Mouse (Mus musculus): ENCODE results near the gene Pdcd4. TPM values are rescaled to one million over a fixed set of nuclear protein-coding genes. Genes with fewer than 3 reads are reported as not detected.
A peak's percentile ranks its signal among the peaks of the same experiment; 100 is the strongest.
"Not testable (repeated sequence)": the region's sequence is repeated elsewhere in the genome, so short reads cannot be mapped to it uniquely, and the experiment has no call there.

The Pdcd4 gene
- polyA plus RNA-seq, 1 experiment from 2014 or later, result 41.2 TPM

DNA sequence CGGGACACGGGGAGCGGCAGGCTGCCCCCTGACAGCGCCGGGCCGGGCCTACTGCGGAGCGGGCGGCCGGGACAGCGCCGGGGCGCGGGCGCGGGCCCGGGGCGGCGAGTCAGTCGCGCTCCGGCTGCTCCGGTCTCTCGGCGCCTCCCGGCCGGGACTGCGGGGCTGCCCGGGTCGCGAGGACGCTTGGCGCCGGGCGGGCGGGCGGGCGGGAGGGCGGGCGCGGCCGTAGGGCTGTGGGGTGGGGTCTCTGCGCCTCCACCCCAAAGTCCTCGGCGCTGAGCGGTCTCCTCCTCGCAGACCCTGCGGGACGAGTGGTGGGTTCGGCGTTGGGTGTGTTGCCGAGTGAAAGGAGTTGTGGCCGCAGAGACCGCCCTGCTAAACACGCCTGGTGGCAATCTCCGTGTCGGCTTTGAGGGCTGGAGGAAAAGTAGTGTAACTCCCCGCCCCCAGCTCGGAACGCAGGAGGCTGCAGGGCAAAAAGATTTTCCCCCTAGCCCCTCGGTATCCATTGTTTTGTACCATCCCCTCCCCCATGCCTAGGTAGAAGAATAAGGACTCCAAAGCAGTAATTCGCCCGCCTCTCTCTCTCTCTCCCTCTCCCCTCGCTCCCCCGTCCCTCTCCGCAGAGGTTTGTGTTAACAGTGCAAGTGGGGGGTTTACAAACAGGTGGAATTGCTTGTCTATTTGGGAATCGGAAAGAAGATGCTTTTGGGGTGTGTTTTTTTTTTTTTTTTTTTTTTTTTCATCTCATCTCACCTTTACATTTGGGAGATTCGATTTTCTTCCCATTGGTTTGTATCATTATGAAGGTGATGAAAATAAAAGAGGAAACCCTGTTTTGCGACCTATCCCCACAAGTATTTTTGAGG lies 53.4 kb downstream of the Pdcd4 start:
- TF ChIP-seq EP300 (IDR thresholded peaks at IDR 0.05; ENCODE audit: low read depth) (no peak), CTCF (IDR thresholded peaks at IDR 0.05; ENCODE audit: low read depth) (no peak)
- Histone ChIP-seq H3K4me2 (ENCODE audit: low read depth, low read length) (peak overlapping the region; percentile 90), H3K4me1 (ENCODE audit: insufficient read depth) (peaks cover 25% of the 10 kb centered on the region), H3K9ac (replicated peaks) (peak overlapping the region; percentile 97), H3K27me3 (ENCODE audit: insufficient read depth, low read length) (no peaks in the 10 kb centered on the region), H3K9me3 (ENCODE audit: low read length) (no peaks in the 10 kb centered on the region), H3K36me3 (replicated peaks; ENCODE audit: insufficient read depth, low read length) (peaks cover 5% of the 10 kb centered on the region; the same call in 1 of the 2 replicates), H3K27ac (ENCODE audit: low read depth) (peak overlapping the region; percentile 100), H3K4me3 (ENCODE audit: low read depth, low read length) (peak overlapping the region; percentile 93)
- ATAC-seq (peak; percentile 8), DNase-seq (peak; percentile 68)
- WGBS (ENCODE audit: insufficient replicate concordance), result under 1% methylated on average over 22 of the region's 69 CpGs

DNA sequence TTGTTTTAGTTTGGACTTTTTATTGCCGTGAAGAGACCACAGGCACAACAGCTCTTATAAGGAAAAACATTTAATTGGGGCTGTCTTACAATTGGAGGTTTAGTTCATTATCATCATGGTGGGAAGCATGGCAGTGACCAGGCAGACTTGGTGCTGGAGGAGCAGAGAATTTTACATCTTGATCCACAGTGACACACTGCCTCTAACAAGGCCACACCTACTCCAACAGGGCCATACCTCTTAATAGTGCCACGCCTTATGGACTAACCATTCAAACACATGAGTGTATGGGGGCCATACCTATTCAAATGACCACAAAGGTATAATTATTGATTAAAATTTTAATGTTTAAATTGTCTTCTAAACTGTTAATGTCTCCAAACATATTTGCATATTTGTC lies 65.5 kb downstream of the Pdcd4 start:
- no peak for TF ChIP-seq EP300 (IDR thresholded peaks at IDR 0.05; ENCODE audit: low read depth)
- no peak for TF ChIP-seq CTCF (IDR thresholded peaks at IDR 0.05; ENCODE audit: low read depth)
- Histone ChIP-seq H3K36me3 (replicated peaks; ENCODE audit: insufficient read depth, low read length) (peaks cover 3% of the 10 kb centered on the region; the same call in 1 of the 2 replicates), H3K27ac (ENCODE audit: low read depth) (no peak overlapping the region), H3K4me3 (ENCODE audit: low read depth, low read length) (no peak overlapping the region), H3K4me2 (ENCODE audit: low read depth, low read length) (no peak overlapping the region), H3K4me1 (ENCODE audit: insufficient read depth) (no peaks in the 10 kb centered on the region), H3K9ac (replicated peaks) (no peak overlapping the region), H3K9me3 (ENCODE audit: low read length) (no peaks in the 10 kb centered on the region), H3K27me3 (ENCODE audit: insufficient read depth, low read length) (no peaks in the 10 kb centered on the region)
- no peak for ATAC-seq
- no peak for DNase-seq
- 83% methylated on average over 2 of the region's 2 CpGs for WGBS (ENCODE audit: insufficient replicate concordance)

DNA sequence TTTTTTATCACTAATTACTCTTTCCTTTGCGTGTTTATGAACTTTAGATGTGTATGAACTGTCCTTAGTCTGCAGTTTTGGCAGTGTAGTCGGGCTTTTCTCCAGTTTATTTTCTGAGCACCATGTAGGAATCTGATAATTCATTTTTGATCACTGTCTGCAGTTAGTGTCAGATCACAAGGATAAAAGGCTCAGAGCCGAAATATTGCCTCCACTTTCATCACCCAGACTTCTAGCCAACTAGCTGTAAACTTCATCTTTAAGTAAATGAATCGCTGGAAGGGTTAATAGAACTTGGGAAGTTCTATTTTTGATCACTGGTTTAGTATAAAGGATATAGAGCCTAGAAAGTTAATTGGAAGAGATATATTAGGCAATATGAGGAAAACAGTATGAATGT lies 70.5 kb downstream of the Pdcd4 start:
- DNase-seq, result no peak

DNA sequence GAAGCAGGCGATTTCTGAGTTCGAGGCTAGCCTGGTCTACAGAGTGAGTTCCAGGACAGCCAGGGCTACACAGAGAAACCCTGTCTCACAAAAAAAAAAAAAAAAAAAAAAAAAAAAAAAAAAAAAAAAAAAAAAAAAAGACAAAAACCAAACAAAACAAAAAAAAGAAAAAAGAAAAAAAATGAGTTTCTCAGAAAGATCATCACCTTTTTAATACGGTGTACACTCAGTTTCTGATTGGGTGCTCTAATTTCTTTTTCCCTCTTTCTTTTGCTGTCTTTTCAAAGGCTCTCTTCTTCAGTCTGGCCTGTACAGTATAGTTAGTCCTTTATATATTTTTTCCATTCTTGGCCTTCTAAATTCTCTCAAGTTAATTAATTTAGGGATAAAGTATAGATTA lies 72.3 kb downstream of the Pdcd4 start:
- not testable (repeated sequence) for H3K27me3 ChIP-seq (ENCODE audit: insufficient read depth, low read length); H3K4me1 ChIP-seq (ENCODE audit: insufficient read depth); H3K9ac ChIP-seq (replicated peaks); H3K27ac ChIP-seq (ENCODE audit: low read depth); H3K36me3 ChIP-seq (replicated peaks; ENCODE audit: insufficient read depth, low read length); DNase-seq; ATAC-seq; H3K4me3 ChIP-seq (ENCODE audit: low read depth, low read length); H3K4me2 ChIP-seq (ENCODE audit: low read depth, low read length); H3K9me3 ChIP-seq (ENCODE audit: low read length)
- 93% methylated on average over 3 of the region's 3 CpGs for WGBS (ENCODE audit: insufficient replicate concordance)

More for the DNA sequence above, 70.5 kb downstream of the Pdcd4 start:
- TF ChIP-seq EP300 (IDR thresholded peaks at IDR 0.05; ENCODE audit: low read depth), result no peak
- no peak for TF ChIP-seq CTCF (IDR thresholded peaks at IDR 0.05; ENCODE audit: low read depth)
- Histone ChIP-seq H3K4me1 (ENCODE audit: insufficient read depth) (no peaks in the 10 kb centered on the region), H3K27me3 (ENCODE audit: insufficient read depth, low read length) (no peaks in the 10 kb centered on the region), H3K27ac (ENCODE audit: low read depth) (no peak overlapping the region), H3K4me2 (ENCODE audit: low read depth, low read length) (no peak overlapping the region), H3K9me3 (ENCODE audit: low read length) (no peaks in the 10 kb centered on the region), H3K36me3 (replicated peaks; ENCODE audit: insufficient read depth, low read length) (peaks cover 3% of the 10 kb centered on the region; the same call in 1 of the 2 replicates), H3K4me3 (ENCODE audit: low read depth, low read length) (no peak overlapping the region), H3K9ac (replicated peaks) (no peak overlapping the region)
- ATAC-seq, result no peak
- 86% methylated on average over 4 of the region's 4 CpGs for WGBS (ENCODE audit: insufficient replicate concordance)

DNA sequence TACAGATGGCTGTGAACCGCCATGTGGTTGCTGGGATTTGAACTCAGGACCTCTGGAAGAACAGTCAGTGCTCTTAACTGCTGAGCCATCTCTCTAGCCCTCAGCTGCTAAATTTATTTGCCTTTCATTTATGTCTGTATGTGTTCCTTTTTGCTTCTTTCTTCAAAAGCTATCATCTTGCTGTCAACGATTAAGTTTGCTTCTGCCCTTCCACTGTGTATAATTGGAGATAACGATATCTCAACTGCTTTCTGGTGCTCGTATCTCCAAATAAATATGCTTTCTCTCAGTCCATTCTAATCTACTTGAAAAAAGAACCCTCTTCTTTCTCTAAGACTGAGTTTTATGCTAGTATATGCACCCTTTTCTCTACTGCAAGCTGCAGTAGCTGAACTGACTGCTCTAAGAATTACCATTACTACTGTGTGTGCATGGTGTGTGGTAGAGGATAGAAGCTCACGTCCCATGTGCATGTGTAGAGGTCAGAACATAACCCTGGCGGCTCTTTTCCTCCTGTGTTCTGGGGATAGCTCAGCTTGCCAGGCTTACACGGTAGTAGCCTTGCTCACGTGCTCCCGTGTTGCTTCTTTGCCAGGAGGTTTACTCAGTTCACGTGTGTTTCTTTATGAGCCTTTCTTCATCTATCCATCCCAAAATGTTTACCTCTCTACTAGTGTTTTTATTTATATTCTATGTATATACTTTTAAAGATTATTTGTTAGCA lies 73.0 kb downstream of the Pdcd4 start:
- Histone ChIP-seq H3K4me2 (ENCODE audit: low read depth, low read length) (peak overlapping the region; percentile 24), H3K27me3 (ENCODE audit: insufficient read depth, low read length) (no peaks in the 10 kb centered on the region), H3K9me3 (ENCODE audit: low read length) (no peaks in the 10 kb centered on the region), H3K4me3 (ENCODE audit: low read depth, low read length) (no peak overlapping the region), H3K4me1 (ENCODE audit: insufficient read depth) (no peaks in the 10 kb centered on the region), H3K36me3 (replicated peaks; ENCODE audit: insufficient read depth, low read length) (peaks cover 3% of the 10 kb centered on the region; the same call in 1 of the 2 replicates), H3K27ac (ENCODE audit: low read depth) (peak overlapping the region; percentile 13; the same call in 1 of the 2 replicates), H3K9ac (replicated peaks) (no peak overlapping the region)
- TF ChIP-seq EP300 (IDR thresholded peaks at IDR 0.05; ENCODE audit: low read depth) (peak; percentile 91), CTCF (IDR thresholded peaks at IDR 0.05; ENCODE audit: low read depth) (no peak)
- 55% methylated on average over 10 of the region's 10 CpGs for WGBS (ENCODE audit: insufficient replicate concordance)
- DNase-seq (no peak), ATAC-seq (peak; percentile 73)

DNA sequence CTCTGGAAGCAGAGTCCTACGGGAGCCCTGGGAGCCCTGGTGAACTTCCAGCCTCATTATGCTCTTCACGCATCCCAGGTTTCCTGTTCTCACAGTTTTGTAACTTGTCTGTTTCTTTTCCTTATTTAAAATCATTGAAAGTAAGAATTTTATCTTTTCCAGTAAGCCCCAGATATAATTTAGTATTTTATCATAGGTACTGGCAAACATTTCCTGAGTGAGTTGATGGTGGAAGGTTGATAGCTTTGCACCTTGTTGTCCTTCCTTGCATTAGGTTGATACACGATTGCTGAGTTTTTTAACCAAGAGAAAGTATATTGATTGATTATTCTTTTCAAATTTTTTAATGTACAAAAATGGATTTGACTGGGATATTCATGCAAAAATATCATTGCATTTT lies 77.2 kb downstream of the Pdcd4 start:
- WGBS (ENCODE audit: insufficient replicate concordance), result 76% methylated on average over 3 of the region's 3 CpGs
- TF ChIP-seq CTCF (IDR thresholded peaks at IDR 0.05; ENCODE audit: low read depth) (no peak), EP300 (IDR thresholded peaks at IDR 0.05; ENCODE audit: low read depth) (no peak)
- Histone ChIP-seq H3K9ac (replicated peaks) (no peak overlapping the region), H3K27me3 (ENCODE audit: insufficient read depth, low read length) (no peaks in the 10 kb centered on the region), H3K36me3 (replicated peaks; ENCODE audit: insufficient read depth, low read length) (no peaks in the 10 kb centered on the region), H3K4me1 (ENCODE audit: insufficient read depth) (peaks cover 5% of the 10 kb centered on the region; the same call in 1 of the 2 replicates), H3K27ac (ENCODE audit: low read depth) (no peak overlapping the region), H3K9me3 (ENCODE audit: low read length) (no peaks in the 10 kb centered on the region), H3K4me2 (ENCODE audit: low read depth, low read length) (no peak overlapping the region), H3K4me3 (ENCODE audit: low read depth, low read length) (no peak overlapping the region)
- DNase-seq (no peak), ATAC-seq (no peak)

All from liver, postnatal 0 days (tissue).